Mouse (Mus musculus) liver, embryonic 15.5 days (tissue): Measurements from ENCODE around the gene Akap8l. TPM values are rescaled to one million over a fixed set of nuclear protein-coding genes. Genes with fewer than 3 reads are reported as not detected.
A peak's percentile ranks its signal among the peaks of the same experiment; 100 is the strongest.

Experiments
- ATAC-seq: fragments of 200-750 bp; cut with Nextera tagmentation; 2 replicates; pipeline ENCODE4 v1.8.0; 2017; ENCODE audit warnings: moderate number of reproducible peaks, mild to moderate bottlenecking, moderate library complexity; ENCODE audit not compliant: insufficient read depth
- H3K27ac ChIP-seq: fragments of 300-500 bp; sonication (generic); replicated peaks from 2 replicates; pipeline ENCODE4 v1.5.1; 2015; ENCODE audit warnings: mild to moderate bottlenecking, inconsistent platforms
- H3K27me3 ChIP-seq: fragments of 300-500 bp; sonication (generic); 2 replicates; pipeline ENCODE4 v1.6.1; 2015; ENCODE audit warnings: mild to moderate bottlenecking, inconsistent platforms
- H3K36me3 ChIP-seq: fragments of 300-500 bp; sonication (generic); replicated peaks from 2 replicates; pipeline ENCODE4 v1.6.1; 2015; ENCODE audit warnings: moderate library complexity, mild to moderate bottlenecking, inconsistent platforms
- H3K4me1 ChIP-seq: fragments of 300-500 bp; sonication (generic); replicated peaks from 2 replicates; pipeline ENCODE4 v1.6.1; 2015; ENCODE audit warnings: inconsistent platforms
- H3K4me2 ChIP-seq: fragments of 300-500 bp; sonication (generic); 2 replicates; pipeline ENCODE4 v1.6.1; 2015; ENCODE audit warnings: moderate library complexity, mild to moderate bottlenecking, inconsistent platforms
- H3K4me3 ChIP-seq: fragments of 300-500 bp; sonication (generic); replicated peaks from 2 replicates; pipeline ENCODE4 v1.5.1; 2015; ENCODE audit warnings: mild to moderate bottlenecking, inconsistent platforms
- H3K9ac ChIP-seq: fragments of 300-500 bp; sonication (generic); 2 replicates; pipeline ENCODE4 v1.6.1; 2015; ENCODE audit warnings: moderate library complexity, mild to moderate bottlenecking, inconsistent platforms
- H3K9me3 ChIP-seq: fragments of 300-500 bp; sonication (generic); replicated peaks from 2 replicates; pipeline ENCODE4 v1.6.1; 2016; ENCODE audit warnings: inconsistent platforms
- WGBS: fragments of 180-500 bp; shearing (Covaris S2); methylation state at CpG from one replicate; pipeline ENCODE4 v1.1.7; 2015; ENCODE audit warnings: mixed read lengths; ENCODE audit not compliant: insufficient replicate concordance; 5-methylcytosine and 5-hydroxymethylcytosine counted together
- polyA plus RNA-seq: library from polyadenylated mRNA; unstranded; fragments of >200 nt; fragmentation: Nextera tagmentation; extraction: Ambion mirVana; gene quantifications from 2 replicates; pipeline ENCODE4 v1.2.1, GENCODE M21; 2015

The Akap8l gene
- polyA plus RNA-seq, 1 experiment from 2014 or later = 36.1 TPM

DNA sequence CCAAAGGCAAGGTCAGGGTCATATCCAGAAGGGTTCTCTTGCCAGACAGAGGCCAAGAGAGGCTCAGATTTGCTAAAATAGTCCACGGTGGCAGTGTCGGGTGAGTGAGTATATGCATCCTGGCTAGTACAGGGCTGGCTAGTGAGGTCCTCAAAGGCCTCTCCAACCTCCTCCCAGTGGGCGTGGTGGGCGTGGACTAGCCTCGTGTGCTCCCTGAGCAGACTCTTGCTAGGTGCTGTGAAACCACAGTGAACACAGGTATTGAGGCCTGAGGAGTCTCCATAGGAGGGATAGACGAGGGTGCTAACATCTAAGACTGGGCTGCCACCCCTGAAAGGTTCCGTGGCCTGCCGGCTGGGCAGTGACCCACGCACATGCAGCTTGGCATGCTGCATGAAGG lies 26.7 kb upstream of the Akap8l start:
- 0 out of 2 replicates have a peak overlapping the region, but pooled peaks have one; percentile 19 for H3K27ac ChIP-seq
- peak overlapping the region; percentile 7; the same call in 1 of the 2 replicates for H3K4me2 ChIP-seq
- H3K27me3 ChIP-seq = no peaks in the 10 kb centered on the region
- H3K4me3 ChIP-seq = no peak overlapping the region
- no peak overlapping the region for H3K9ac ChIP-seq
- 59% methylated on average over 9 of the region's 9 CpGs for WGBS
- H3K36me3 ChIP-seq = peaks cover 7% of the 10 kb centered on the region; the same call in 1 of the 2 replicates
- peak; percentile 44 for ATAC-seq
- H3K9me3 ChIP-seq = no peaks in the 10 kb centered on the region
- H3K4me1 ChIP-seq = peaks cover 16% of the 10 kb centered on the region

DNA sequence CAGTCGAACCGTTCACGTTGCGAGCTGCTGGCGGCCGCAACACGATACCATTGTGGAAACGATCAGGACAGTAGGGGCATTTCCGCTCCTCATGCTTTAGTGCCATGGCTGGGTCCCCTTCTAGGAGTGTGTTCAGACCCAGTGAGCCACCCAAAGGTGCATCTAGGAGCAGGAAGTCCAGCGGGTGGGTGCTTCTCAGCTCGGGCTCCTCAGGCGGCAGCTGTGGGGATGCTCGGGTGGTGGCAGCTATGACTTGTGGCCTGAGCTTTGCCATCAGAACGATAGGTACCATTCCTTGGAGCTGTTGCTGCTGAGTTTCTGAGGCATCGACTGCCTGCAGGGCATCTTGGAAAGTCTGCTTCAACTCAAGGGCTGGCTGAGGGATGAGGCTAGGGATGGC lies 26.1 kb upstream of the Akap8l start:
- Histone ChIP-seq H3K4me3 (no peak overlapping the region), H3K4me1 (peaks cover 16% of the 10 kb centered on the region), H3K27me3 (no peaks in the 10 kb centered on the region), H3K9me3 (no peaks in the 10 kb centered on the region), H3K36me3 (peaks cover 7% of the 10 kb centered on the region; the same call in 1 of the 2 replicates), H3K4me2 (no peak overlapping the region), H3K27ac (peak overlapping the region; percentile 19; the same call in 1 of the 2 replicates), H3K9ac (no peak overlapping the region)
- 86% methylated on average over 15 of the region's 15 CpGs for WGBS
- ATAC-seq = no peak

- H3K36me3 ChIP-seq = no peaks in the 10 kb centered on the region
- peak overlapping the region; percentile 61 for H3K4me3 ChIP-seq
- peak overlapping the region; percentile 50 for H3K9ac ChIP-seq
- H3K9me3 ChIP-seq = no peaks in the 10 kb centered on the region
- peak overlapping the region; percentile 76 for H3K4me2 ChIP-seq
- WGBS = 16% methylated on average over 13 of the region's 17 CpGs
- peak overlapping the region; percentile 65 for H3K27ac ChIP-seq
- H3K27me3 ChIP-seq = no peaks in the 10 kb centered on the region
- peak; percentile 46 for ATAC-seq
- H3K4me1 ChIP-seq = peaks cover 44% of the 10 kb centered on the region
Observed at GRCm38 (mm10) chr17:32368991-32369578, 18.7 kb upstream of the Akap8l start.

GRCm38 (mm10) chr17:32367706-32368105 lies 17.3 kb upstream of the Akap8l start:
- no peak overlapping the region for H3K9ac ChIP-seq
- no peak overlapping the region for H3K27ac ChIP-seq
- no peak for ATAC-seq
- peak overlapping the region; percentile 76; the same call in 1 of the 2 replicates for H3K4me2 ChIP-seq
- H3K4me3 ChIP-seq = no peak overlapping the region
- H3K4me1 ChIP-seq = peaks cover 57% of the 10 kb centered on the region
- WGBS = 84% methylated on average over 11 of the region's 11 CpGs
- H3K36me3 ChIP-seq = no peaks in the 10 kb centered on the region
- H3K9me3 ChIP-seq = no peaks in the 10 kb centered on the region
- H3K27me3 ChIP-seq = no peaks in the 10 kb centered on the region

GRCm38 (mm10) chr17:32365296-32365695 lies 14.9 kb upstream of the Akap8l start:
- peaks cover 65% of the 10 kb centered on the region for H3K4me1 ChIP-seq
- H3K9ac ChIP-seq = peak overlapping the region; percentile 90
- peak overlapping the region; percentile 89 for H3K4me2 ChIP-seq
- H3K36me3 ChIP-seq = peaks cover 24% of the 10 kb centered on the region
- H3K27me3 ChIP-seq = no peaks in the 10 kb centered on the region
- no peaks in the 10 kb centered on the region for H3K9me3 ChIP-seq
- H3K4me3 ChIP-seq = peak overlapping the region; percentile 94
- ATAC-seq = peak; percentile 53
- peak overlapping the region; percentile 79 for H3K27ac ChIP-seq
- WGBS = 13% methylated on average over 1 of the region's 1 CpGs

- peak overlapping the region; percentile 89 for H3K4me2 ChIP-seq
- H3K4me1 ChIP-seq = peaks cover 65% of the 10 kb centered on the region
- no peaks in the 10 kb centered on the region for H3K9me3 ChIP-seq
- peak overlapping the region; percentile 79 for H3K27ac ChIP-seq
- no peaks in the 10 kb centered on the region for H3K27me3 ChIP-seq
- H3K36me3 ChIP-seq = peaks cover 28% of the 10 kb centered on the region
- 34% methylated on average over 5 of the region's 5 CpGs for WGBS
- H3K9ac ChIP-seq = peak overlapping the region; percentile 90
- peak overlapping the region; percentile 94 for H3K4me3 ChIP-seq
- no peak for ATAC-seq
Observed at GRCm38 (mm10) chr17:32364850-32365249, 14.4 kb upstream of the Akap8l start.

GRCm38 (mm10) chr17:32364331-32364730 lies 13.9 kb upstream of the Akap8l start:
- peaks cover 34% of the 10 kb centered on the region for H3K36me3 ChIP-seq
- H3K9ac ChIP-seq = peak overlapping the region; percentile 90
- under 1% methylated on average over 34 of the region's 47 CpGs for WGBS
- peak overlapping the region; percentile 89 for H3K4me2 ChIP-seq
- peak overlapping the region; percentile 79 for H3K27ac ChIP-seq
- no peaks in the 10 kb centered on the region for H3K27me3 ChIP-seq
- H3K9me3 ChIP-seq = no peaks in the 10 kb centered on the region
- H3K4me3 ChIP-seq = peak overlapping the region; percentile 94
- H3K4me1 ChIP-seq = peaks cover 65% of the 10 kb centered on the region
- ATAC-seq = peak; percentile 90

- H3K36me3 ChIP-seq = peaks cover 38% of the 10 kb centered on the region
- H3K27ac ChIP-seq = peak overlapping the region; percentile 71
- H3K4me3 ChIP-seq = peak overlapping the region; percentile 94
- no peaks in the 10 kb centered on the region for H3K27me3 ChIP-seq
- H3K9ac ChIP-seq = peak overlapping the region; percentile 90
- WGBS = 0% methylated on average over 35 of the region's 50 CpGs
- ATAC-seq = peak; percentile 40
- H3K9me3 ChIP-seq = no peaks in the 10 kb centered on the region
- peak overlapping the region; percentile 89 for H3K4me2 ChIP-seq
- peaks cover 61% of the 10 kb centered on the region for H3K4me1 ChIP-seq
Observed at GRCm38 (mm10) chr17:32363821-32364301, 13.5 kb upstream of the Akap8l start.

DNA sequence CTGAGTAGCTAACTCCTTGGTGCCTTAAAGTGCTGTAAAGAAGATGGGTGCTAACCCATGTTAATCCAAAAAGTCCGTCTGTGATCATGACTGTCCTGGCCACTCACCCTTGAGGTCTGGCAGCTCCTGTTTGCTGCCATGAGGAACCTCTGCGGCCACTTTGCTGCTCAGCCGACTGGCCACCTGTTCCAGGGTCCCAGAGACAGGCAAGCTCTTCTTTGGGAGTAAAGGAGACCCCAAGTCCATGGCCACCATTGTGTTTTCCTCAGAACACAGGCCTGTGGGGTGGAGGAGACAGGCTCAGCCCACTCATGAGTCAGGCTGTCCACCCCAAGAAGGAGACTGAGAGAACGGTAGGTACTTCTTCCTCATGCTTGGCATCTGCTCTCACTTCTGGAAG lies 12.3 kb upstream of the Akap8l start:
- H3K4me3 ChIP-seq = peak overlapping the region; percentile 94
- no peak for ATAC-seq
- H3K9ac ChIP-seq = no peak overlapping the region; the same call in 1 of the 2 replicates
- no peaks in the 10 kb centered on the region for H3K27me3 ChIP-seq
- 66% methylated on average over 4 of the region's 4 CpGs for WGBS
- no peak overlapping the region; the same call in 1 of the 2 replicates for H3K27ac ChIP-seq
- peak overlapping the region; percentile 89 for H3K4me2 ChIP-seq
- H3K4me1 ChIP-seq = peaks cover 49% of the 10 kb centered on the region
- peaks cover 50% of the 10 kb centered on the region for H3K36me3 ChIP-seq
- H3K9me3 ChIP-seq = no peaks in the 10 kb centered on the region

- no peak overlapping the region for H3K9ac ChIP-seq
- no peak overlapping the region for H3K4me2 ChIP-seq
- no peaks in the 10 kb centered on the region for H3K9me3 ChIP-seq
- WGBS = 91% methylated on average over 18 of the region's 18 CpGs
- ATAC-seq = no peak
- peaks cover 78% of the 10 kb centered on the region for H3K36me3 ChIP-seq
- no peak overlapping the region for H3K4me3 ChIP-seq
- H3K27ac ChIP-seq = no peak overlapping the region
- peaks cover 26% of the 10 kb centered on the region for H3K4me1 ChIP-seq
- H3K27me3 ChIP-seq = no peaks in the 10 kb centered on the region
Observed at GRCm38 (mm10) chr17:32359928-32360327, 9.5 kb upstream of the Akap8l start.

GRCm38 (mm10) chr17:32358943-32359340 lies 8.5 kb upstream of the Akap8l start:
- Histone ChIP-seq H3K27ac (no peak overlapping the region), H3K9me3 (no peaks in the 10 kb centered on the region), H3K36me3 (peaks cover 87% of the 10 kb centered on the region), H3K9ac (no peak overlapping the region), H3K27me3 (no peaks in the 10 kb centered on the region), H3K4me3 (no peak overlapping the region), H3K4me1 (peaks cover 20% of the 10 kb centered on the region), H3K4me2 (no peak overlapping the region)
- no peak for ATAC-seq
- 79% methylated on average over 6 of the region's 6 CpGs for WGBS
